Mouse (Mus musculus) C2C12 (cell line): ENCODE data around the gene Tnfrsf4.

Experiments used
- CEBPB ChIP-seq: IDR thresholded peaks from one replicate; pipeline ENCODE4 v1.6.1; 2011; ENCODE audit warnings: low read depth, mild to moderate bottlenecking, control low read depth, moderate library complexity
- CTCF ChIP-seq: IDR thresholded peaks from one replicate; pipeline ENCODE4 v1.5.1; 2011; ENCODE audit not compliant: control insufficient read depth, insufficient read depth, insufficient read length
- FOSL1 ChIP-seq: IDR thresholded peaks from one replicate; pipeline ENCODE4 v1.8.0; 2011; ENCODE audit warnings: mild to moderate bottlenecking, low read length; ENCODE audit not compliant: poor library complexity, insufficient read depth, severe bottlenecking
- MAX ChIP-seq: IDR thresholded peaks from one replicate; pipeline ENCODE4 v1.6.1; 2011; ENCODE audit warnings: mild to moderate bottlenecking, control low read depth
- MYOD1 ChIP-seq: IDR thresholded peaks from one replicate; pipeline ENCODE4 v1.6.1; 2011; ENCODE audit warnings: low read depth; ENCODE audit not compliant: control insufficient read depth, insufficient read length
- MYOG ChIP-seq: IDR thresholded peaks from one replicate; pipeline ENCODE4 v1.6.1; 2011; ENCODE audit not compliant: control insufficient read depth, insufficient read length; ENCODE audit errors: extremely low read depth

GRCm38 (mm10) chr4:156032856-156033255, 19.2 kb downstream of the Tnfrsf4 start:
- TF ChIP-seq CTCF (no peak), MYOG (no peak), CEBPB (no peak), MYOD1 (no peak), MAX (no peak), FOSL1 (no peak)
